Mouse (Mus musculus) embryonic stem cell, embryonic (primary cell): ENCODE results near the gene Slc35e3.
"Not testable (repeated sequence)": the region's sequence is repeated elsewhere in the genome, so short reads cannot be mapped to it uniquely, and the experiment has no call there.

Experiments
- CTCF ChIA-PET, 4 experiments: fragments of 300-600 bp in 2 of 4; fragments of 350-600 bp in 2 of 4; sonication (Branson Sonifier 250); formaldehyde crosslinking; loops; one replicate each; lab custom pipeline; 2022; ENCODE audit warnings: inconsistent platforms in 2 of 4; lab: Charles Lee
- POLR2A ChIA-PET, 4 experiments: fragments of 300-600 bp in 2 of 4; fragments of 350-600 bp in 2 of 4; sonication (Branson Sonifier 250); formaldehyde crosslinking; loops; one replicate each; lab custom pipeline; 2022; ENCODE audit warnings: antibody characterized with exemption in 4 of 4, inconsistent platforms in 1 of 4; lab: Charles Lee

The Slc35e3 gene

DNA sequence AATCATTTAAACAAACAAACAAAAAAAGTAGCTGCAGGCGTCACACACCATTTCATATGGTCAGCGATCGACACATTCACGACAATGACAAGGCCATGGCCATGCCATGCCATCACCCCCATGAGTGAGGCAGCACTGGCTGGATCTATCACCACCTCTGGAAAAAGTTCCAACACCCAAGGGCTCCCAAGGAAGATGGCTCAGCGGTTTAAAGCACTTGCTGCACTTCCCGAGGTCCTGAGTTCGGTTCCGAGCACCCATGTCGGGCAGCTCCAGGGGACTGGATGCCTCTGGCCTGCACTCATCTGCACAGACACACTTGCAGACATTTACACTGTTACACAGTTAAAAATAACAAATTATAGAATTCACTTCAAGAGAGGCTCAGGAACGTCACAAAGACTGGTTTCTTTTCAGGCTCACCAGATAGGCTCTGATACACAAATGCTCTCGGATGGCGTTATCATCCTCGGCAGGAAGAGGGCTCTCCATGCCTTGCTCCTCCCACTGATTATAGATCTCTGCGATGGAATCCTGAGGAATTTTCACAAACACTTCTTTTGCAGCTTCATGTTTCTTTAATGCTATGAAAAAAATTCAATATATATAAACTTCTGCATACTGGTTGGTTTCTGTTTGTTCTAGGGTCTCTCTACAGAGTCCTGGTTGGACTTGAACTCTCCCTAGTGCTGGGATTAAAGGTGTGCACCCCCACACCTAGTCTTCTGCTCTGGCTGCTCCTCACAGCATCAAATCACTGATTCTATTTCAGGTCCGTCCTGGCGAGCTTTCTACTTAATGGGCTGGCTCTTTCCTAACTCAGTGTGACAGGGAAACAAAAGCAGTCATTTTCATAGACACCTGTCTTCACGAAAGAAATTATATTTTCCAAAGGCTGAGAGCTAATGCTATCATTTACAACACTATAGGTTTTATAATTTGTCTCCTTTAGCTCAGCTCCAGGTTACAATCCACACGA, 12.9 kb upstream of the Slc35e3 start:
- CTCF ChIA-PET: no interaction called here
- POLR2A ChIA-PET: interaction anchor here in 3 of 4 experiments (0.7 to 3.0 kb wide), 9 partner anchors 7 to 41 kb away, joined by 3 to 10 read pairs (median 4); no protein-coding TSS in a partner anchor

- POLR2A ChIA-PET: interaction anchor here in 1 of 4 experiments (1.2 to 3.0 kb wide), 3 partner anchors 9 to 18 kb away, joined by 3 to 10 read pairs (median 4); no protein-coding TSS in a partner anchor
- CTCF ChIA-PET: not testable (repeated sequence)
Measured at GRCm38 (mm10) chr10:117758344-117758743, 12.2 kb upstream of the Slc35e3 start.

- POLR2A ChIA-PET: interaction anchor here in 1 of 4 experiments (1.2 to 3.0 kb wide), 2 partner anchors 9 to 18 kb away, joined by 3 to 10 read pairs; no protein-coding TSS in a partner anchor
- CTCF ChIA-PET: interaction anchor here in 1 of 4 experiments (1.1 kb wide), 1 partner anchor 18 kb away, joined by 3 read pairs; no protein-coding TSS in a partner anchor
Measured at GRCm38 (mm10) chr10:117757796-117758342, 11.7 kb upstream of the Slc35e3 start.

GRCm38 (mm10) chr10:117757259-117757658, 11.1 kb upstream of the Slc35e3 start:
- CTCF ChIA-PET: interaction anchor here in 1 of 4 experiments (1.1 kb wide), 1 partner anchor 19 kb away, joined by 3 read pairs; no protein-coding TSS in a partner anchor
- POLR2A ChIA-PET: no interaction called here

DNA sequence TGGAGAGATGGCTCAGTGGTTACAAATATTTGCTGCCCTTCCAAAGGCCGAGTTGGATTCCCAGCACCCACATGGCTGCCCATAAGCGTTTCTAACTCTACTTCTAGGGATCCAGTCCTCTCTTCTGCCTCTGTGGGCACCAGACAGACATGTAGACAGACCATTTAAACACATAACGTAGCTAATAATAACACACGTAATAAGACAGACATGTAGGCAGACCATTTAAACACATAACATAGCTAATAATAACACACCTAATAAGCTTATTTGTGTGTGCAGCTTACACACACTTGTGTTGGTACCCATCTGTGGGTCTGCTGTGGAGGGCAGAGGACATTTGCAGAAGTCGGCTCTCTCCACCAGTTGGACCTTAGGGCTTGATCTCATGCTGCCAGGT, 10.6 kb upstream of the Slc35e3 start:
- POLR2A ChIA-PET: interaction anchor here in 1 of 4 experiments (0.6 kb wide), 1 partner anchor 56 kb away, joined by 3 read pairs; no protein-coding TSS in a partner anchor
- CTCF ChIA-PET: interaction anchor here in 1 of 4 experiments (1.1 kb wide), 1 partner anchor 19 kb away, joined by 3 read pairs; no protein-coding TSS in a partner anchor

DNA sequence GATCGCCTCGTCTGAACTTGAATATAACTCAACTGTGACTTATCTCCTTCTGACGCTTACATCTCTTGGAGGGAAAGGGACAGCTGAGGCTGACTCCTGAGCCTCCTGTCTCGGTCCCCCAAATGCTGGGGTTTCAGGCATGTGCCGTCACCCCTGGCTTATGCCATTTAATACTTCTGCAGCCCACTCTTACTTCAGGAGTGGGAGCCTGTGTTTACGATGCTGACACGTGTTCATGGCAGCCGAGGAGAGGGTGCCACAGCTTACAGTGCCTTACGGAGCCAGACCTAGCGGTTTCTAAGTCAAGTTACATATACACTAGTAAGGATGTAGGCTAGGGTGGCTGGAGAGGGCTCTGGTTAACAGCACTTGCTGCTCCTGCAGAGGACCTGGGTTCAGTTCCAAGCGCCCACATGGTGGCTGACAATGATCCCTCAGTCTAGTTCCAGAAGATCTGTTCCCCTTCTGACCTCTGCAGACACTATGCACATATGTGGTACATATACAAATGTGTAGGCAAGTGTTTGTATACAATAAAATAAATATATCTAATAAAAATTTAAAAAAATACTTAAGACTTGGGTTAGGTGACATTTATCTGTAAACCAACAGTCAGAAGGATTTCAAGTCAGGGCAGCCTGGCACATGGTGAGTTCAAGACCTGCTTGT, 9.8 kb upstream of the Slc35e3 start:
- POLR2A ChIA-PET: interaction anchor here in 1 of 4 experiments (2.1 to 2.3 kb wide), 2 partner anchors 10 to 37 kb away, joined by 7 to 11 read pairs; partner anchors contain the start of genes Nup107 and Slc35e3
- CTCF ChIA-PET: no interaction called here

DNA sequence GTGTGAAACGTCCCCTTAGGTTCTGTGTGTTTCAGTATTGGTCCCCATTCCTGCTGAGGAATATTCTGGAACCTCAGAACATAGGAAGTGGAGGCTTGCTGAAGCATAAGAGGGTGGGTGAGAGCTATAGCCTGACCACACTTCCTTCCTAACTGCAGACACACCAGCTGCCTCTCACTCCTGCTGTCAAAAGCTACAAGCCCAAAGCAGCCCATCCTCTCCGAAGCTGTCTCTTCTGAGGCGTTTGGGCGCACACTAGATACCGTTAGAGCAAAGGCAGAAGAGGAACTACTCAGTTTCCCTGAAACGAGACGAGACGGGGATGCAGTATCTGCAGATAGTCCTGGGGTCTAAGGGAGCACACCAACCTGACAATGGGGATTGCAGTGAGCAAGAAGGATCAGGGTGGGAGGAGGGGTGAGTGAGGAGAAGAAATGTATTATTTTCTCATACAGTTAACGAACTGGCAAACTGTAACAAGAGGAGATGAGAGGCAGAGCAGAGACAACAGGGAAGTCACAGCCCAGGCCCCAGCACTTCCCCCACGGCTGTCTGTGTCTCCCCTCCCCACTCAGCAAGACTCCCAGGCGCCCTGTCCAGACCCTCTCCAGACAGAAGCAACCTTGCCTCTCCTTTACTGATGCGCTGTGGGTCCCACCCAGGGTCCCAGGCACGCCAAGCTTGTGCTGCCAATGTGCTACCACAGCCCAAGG, 9.1 kb upstream of the Slc35e3 start:
- ChIA-PET CTCF (interaction anchor here in 1 of 4 experiments (1.0 kb wide), 1 partner anchor 45 kb away, joined by 3 read pairs; the partner anchor contains the start of gene Mdm2), POLR2A (interaction anchor here in 2 of 4 experiments (0.5 to 2.3 kb wide), 4 partner anchors 9 to 50 kb away, joined by 3 to 11 read pairs (median 6); partner anchors contain the start of genes Nup107 (in 1 of the 2) and Slc35e3 (in 1 of the 2))

DNA sequence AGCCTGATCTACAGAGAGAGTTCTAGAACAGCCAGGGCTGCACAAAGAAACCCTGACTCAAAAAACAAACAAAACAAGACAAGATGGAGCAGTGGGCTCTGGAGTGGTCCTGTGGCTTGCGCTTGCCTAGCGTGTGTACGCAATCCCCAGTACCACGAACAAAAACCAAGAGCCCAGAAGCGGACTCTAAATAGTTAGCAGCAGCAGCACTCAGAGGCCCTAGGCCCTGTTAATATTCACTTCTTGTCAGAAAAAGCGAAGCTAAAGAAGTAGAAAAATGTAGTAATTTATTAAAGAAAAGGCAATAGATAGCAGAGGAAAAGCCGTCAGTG, 8.4 kb upstream of the Slc35e3 start:
- POLR2A ChIA-PET: interaction anchor here in 2 of 4 experiments (0.5 to 2.3 kb wide), 4 partner anchors 8 to 49 kb away, joined by 3 to 11 read pairs (median 6); partner anchors contain the start of genes Nup107 (in 1 of the 2) and Slc35e3 (in 1 of the 2)
- CTCF ChIA-PET: interaction anchor here in 1 of 4 experiments (1.0 kb wide), 1 partner anchor 44 kb away, joined by 3 read pairs; the partner anchor contains the start of gene Mdm2

DNA sequence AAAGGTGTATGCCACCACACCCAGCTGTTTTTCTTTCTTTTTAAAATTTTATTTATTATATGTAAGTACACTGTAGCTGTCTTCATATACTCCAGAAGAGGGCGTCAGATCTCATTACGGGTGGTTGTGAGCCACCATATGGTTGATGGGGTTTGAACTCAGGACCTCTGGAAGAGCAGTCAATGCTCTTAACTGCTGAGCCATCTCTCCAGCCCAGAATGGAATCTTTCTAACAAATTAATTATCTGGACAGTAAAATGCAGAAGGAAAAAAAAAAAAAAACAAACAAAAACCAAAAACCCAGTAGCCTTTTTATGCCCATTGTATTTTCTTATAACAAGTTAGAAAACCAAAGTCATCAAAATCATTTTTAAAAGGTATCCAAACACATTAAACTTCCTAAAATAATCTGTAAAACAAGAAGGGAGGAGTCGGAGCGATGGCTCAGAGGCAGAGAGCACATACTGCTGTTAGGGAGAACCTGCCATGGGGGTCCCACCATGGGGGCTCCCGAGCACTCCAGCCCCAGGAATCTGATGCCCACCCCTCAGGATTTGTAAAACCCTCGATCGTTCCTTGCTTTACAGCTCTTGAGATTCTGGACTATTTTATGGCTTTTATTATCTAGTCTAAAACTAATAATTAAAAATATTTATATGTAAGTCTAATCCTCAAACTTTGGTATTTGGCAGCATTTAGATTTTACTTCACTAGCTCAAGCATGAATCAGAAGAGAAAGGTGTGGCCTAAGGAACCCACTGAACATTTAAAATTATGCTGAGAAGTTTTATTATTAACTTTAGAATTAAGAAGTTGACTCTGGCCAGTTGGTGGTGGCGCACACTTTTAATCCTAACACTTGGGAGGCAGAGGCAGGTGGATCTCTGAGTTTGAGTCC, 7.8 kb upstream of the Slc35e3 start:
- POLR2A ChIA-PET: interaction anchor here in 1 of 4 experiments (1.2 to 2.3 kb wide), 3 partner anchors 8 to 49 kb away, joined by 5 to 11 read pairs (median 7); partner anchors contain the start of genes Nup107 and Slc35e3
- CTCF ChIA-PET: interaction anchor here in 1 of 4 experiments (0.6 kb wide), 1 partner anchor 35 kb away, joined by 6 read pairs; no protein-coding TSS in a partner anchor

- ChIA-PET POLR2A (interaction anchor here in 3 of 4 experiments (0.7 to 2.6 kb wide), 7 partner anchors 7 to 66 kb away, joined by 3 to 10 read pairs (median 5); partner anchors contain the start of gene Nup107 (in 1 of the 3)), CTCF (interaction anchor here in 2 of 4 experiments (0.6 kb wide), 2 partner anchors 34 to 246 kb away, joined by 6 read pairs; no protein-coding TSS in a partner anchor)
Measured at GRCm38 (mm10) chr10:117752851-117753647, 6.9 kb upstream of the Slc35e3 start.

DNA sequence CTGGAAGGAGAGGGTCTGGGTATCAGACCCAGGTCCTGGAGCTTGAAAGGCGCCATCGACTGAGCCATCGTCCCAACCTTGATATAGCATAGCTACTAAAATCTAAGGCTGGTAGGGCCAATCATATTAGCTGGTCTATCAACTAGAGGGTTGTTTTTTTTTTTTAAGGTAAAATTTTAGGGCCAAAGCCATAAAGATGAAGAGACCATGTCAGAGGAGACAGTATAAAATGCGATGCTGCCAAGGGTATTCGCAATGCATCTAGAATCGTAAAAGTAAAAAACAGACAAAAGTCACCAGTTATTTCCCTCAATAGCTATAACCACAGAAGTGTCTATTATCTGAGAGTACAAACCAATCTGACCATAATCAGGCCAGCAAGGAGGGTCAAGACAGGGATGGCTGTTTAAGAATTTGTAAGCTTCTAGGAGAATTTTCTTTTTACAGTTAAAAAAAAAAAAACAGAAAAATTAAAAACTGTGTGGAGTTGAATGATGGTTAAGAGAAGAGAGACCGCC, 6.2 kb upstream of the Slc35e3 start:
- CTCF ChIA-PET: interaction anchor here in 1 of 4 experiments (0.6 to 0.7 kb wide), 2 partner anchors 65 to 246 kb away, joined by 3 to 6 read pairs; no protein-coding TSS in a partner anchor
- POLR2A ChIA-PET: interaction anchor here in 3 of 4 experiments (0.5 to 2.6 kb wide), 10 partner anchors 8 to 405 kb away, joined by 3 to 10 read pairs (median 5); partner anchors contain the start of gene Nup107 (in 2 of the 3)

GRCm38 (mm10) chr10:117751744-117752143, 5.6 kb upstream of the Slc35e3 start:
- ChIA-PET CTCF (no interaction called here), POLR2A (interaction anchor here in 3 of 4 experiments (0.5 to 2.6 kb wide), 9 partner anchors 8 to 406 kb away, joined by 3 to 10 read pairs (median 5); partner anchors contain the start of gene Nup107 (in 2 of the 3))

GRCm38 (mm10) chr10:117751282-117751610, 5.1 kb upstream of the Slc35e3 start:
- POLR2A ChIA-PET: interaction anchor here in 2 of 4 experiments (0.8 to 2.6 kb wide), 4 partner anchors 9 to 41 kb away, joined by 3 to 10 read pairs (median 7); partner anchors contain the start of gene Nup107 (in 2 of the 2)
- CTCF ChIA-PET: no interaction called here

- POLR2A ChIA-PET: interaction anchor here in 2 of 4 experiments (0.8 to 2.6 kb wide), 4 partner anchors 9 to 42 kb away, joined by 3 to 10 read pairs (median 7); partner anchors contain the start of gene Nup107 (in 2 of the 2)
Measured at GRCm38 (mm10) chr10:117750529-117751281, 4.5 kb upstream of the Slc35e3 start.

More at GRCm38 (mm10) chr10:117750529-117751281, 4.5 kb upstream of the Slc35e3 start:
- CTCF ChIA-PET: no interaction called here
